Mouse (Mus musculus) midbrain, postnatal 0 days (tissue): Measurements from ENCODE around the gene Hoxa11. TPM values are rescaled to one million over a fixed set of nuclear protein-coding genes. Genes with fewer than 3 reads are reported as not detected.

Source experiments
- ATAC-seq: fragments of 200-750 bp; cut with Nextera tagmentation; 2 replicates; pipeline ENCODE4 v1.8.0; 2017; ENCODE audit warnings: moderate number of reproducible peaks, mild to moderate bottlenecking, moderate TSS enrichment, moderate library complexity; ENCODE audit not compliant: low FRiP score
- DNase-seq: peaks from one replicate; pipeline ENCODE4 v3.0.0-alpha.2; 2015; ENCODE audit warnings: low spot score
- H3K27ac ChIP-seq: fragments of 300-500 bp; sonication (generic); 2 replicates; pipeline ENCODE4 v1.5.1; 2014; ENCODE audit warnings: low read depth, mild to moderate bottlenecking, low read length, mixed read lengths
- H3K27me3 ChIP-seq: fragments of 300-500 bp; sonication (generic); 2 replicates; pipeline ENCODE4 v1.6.1; 2014; ENCODE audit warnings: low read length, control low read depth, mixed read lengths; ENCODE audit not compliant: insufficient read depth
- H3K36me3 ChIP-seq: fragments of 300-500 bp; sonication (generic); 2 replicates; pipeline ENCODE4 v1.6.1; 2014; ENCODE audit warnings: low read length, control low read depth, mixed read lengths; ENCODE audit not compliant: insufficient read depth
- H3K4me1 ChIP-seq: fragments of 300-500 bp; sonication (generic); 2 replicates; pipeline ENCODE4 v1.6.1; 2014; ENCODE audit warnings: mild to moderate bottlenecking, control low read depth, antibody characterized with exemption, low read length, mixed read lengths; ENCODE audit not compliant: insufficient read depth
- H3K4me2 ChIP-seq: fragments of 300-500 bp; sonication (generic); 2 replicates; pipeline ENCODE4 v1.6.1; 2014; ENCODE audit warnings: low read depth, mild to moderate bottlenecking, low read length, mixed read lengths; ENCODE audit not compliant: poor library complexity, severe bottlenecking
- H3K4me3 ChIP-seq: fragments of 300-500 bp; sonication (generic); 2 replicates; pipeline ENCODE4 v1.5.1; 2014; ENCODE audit warnings: low read depth, mild to moderate bottlenecking, low read length, moderate library complexity
- H3K9ac ChIP-seq: fragments of 300-500 bp; sonication (generic); replicated peaks from 2 replicates; pipeline ENCODE4 v1.6.1; 2014; ENCODE audit warnings: mild to moderate bottlenecking, low read length, moderate library complexity, mixed read lengths; ENCODE audit not compliant: poor library complexity, severe bottlenecking
- H3K9me3 ChIP-seq: fragments of 300-500 bp; sonication (generic); 2 replicates; pipeline ENCODE4 v1.6.1; 2016; ENCODE audit warnings: low read length, control low read depth
- CTCF ChIP-seq: IDR thresholded peaks from 2 replicates; pipeline ENCODE4 v1.5.1; 2016; ENCODE audit warnings: antibody characterized with exemption, mild to moderate bottlenecking
- WGBS: fragments of 180-500 bp; shearing (Covaris S2); extraction: QIAGEN DNeasy Blood & Tissue Kit; methylation state at CpG from one replicate; pipeline ENCODE4 v1.1.7; 2014; 5-methylcytosine and 5-hydroxymethylcytosine counted together
- polyA plus RNA-seq: library from polyadenylated mRNA; unstranded; fragments of >200 nt; fragmentation: Nextera tagmentation; extraction: Ambion mirVana; gene quantifications from 2 replicates; pipeline ENCODE4 v1.2.1, GENCODE M21; 2015
- total RNA-seq: library from RNA; depleted of rRNA; stranded (reverse); fragments of >200 nt; gene quantifications from 2 replicates; pipeline ENCODE4 v1.2.3, GENCODE M21; 2014

The Hoxa11 gene
- total and polyA plus RNA-seq, 2 experiments from 2014 or later, result not detected

DNA sequence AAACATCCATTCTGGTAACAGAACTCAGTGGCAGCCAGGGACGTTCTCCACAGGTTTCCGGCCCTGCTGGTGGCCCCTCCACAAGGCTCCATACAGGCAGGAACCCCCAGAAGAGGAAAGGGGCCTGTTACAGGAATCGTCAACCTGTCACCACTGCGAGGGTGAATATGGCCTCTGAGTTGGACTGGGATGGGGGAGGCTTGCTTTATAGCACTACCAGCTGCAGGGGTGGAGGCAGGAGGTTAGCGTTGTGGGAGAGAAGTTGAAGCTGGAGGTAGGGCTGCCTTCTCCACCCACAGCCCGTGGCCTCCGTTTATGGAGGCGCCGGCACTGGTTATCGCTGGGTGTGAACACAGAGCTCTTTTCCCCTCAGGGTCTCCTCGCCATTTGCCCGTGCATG, 35.5 kb upstream of the Hoxa11 start:
- Histone ChIP-seq H3K27ac (no peak overlapping the region), H3K9me3 (no peaks in the 10 kb centered on the region), H3K4me2 (no peak overlapping the region), H3K4me3 (no peak overlapping the region), H3K9ac (no peak overlapping the region), H3K4me1 (no peaks in the 10 kb centered on the region), H3K36me3 (no peaks in the 10 kb centered on the region), H3K27me3 (peaks cover 44% of the 10 kb centered on the region)
- no peak for TF ChIP-seq CTCF
- ATAC-seq (no peak), DNase-seq (no peak)
- WGBS, result 78% methylated on average over 12 of the region's 12 CpGs

DNA sequence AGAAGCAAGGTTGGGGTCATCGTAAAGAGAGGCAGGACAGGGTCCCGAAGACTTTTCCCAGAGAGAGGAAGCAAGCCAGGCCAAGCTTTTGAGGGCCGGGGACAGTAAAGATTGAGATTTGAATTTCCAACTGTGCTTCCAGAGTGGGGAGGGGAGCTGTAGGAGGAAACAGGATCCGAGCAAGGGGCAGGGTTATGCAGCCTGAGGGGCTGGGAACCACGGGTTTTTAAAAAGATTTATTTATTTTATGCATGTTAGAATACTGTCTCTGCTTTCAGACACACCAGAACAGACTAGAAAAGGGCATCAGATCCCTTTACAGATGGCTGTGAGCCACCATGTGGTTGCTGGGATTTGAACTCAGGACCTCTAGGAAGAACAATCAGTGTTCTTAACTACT, 31.3 kb upstream of the Hoxa11 start:
- TF ChIP-seq CTCF, result no peak
- Histone ChIP-seq H3K9ac (no peak overlapping the region), H3K4me2 (no peak overlapping the region), H3K36me3 (no peaks in the 10 kb centered on the region), H3K27me3 (peaks cover 65% of the 10 kb centered on the region), H3K4me1 (no peaks in the 10 kb centered on the region), H3K27ac (no peak overlapping the region), H3K9me3 (no peaks in the 10 kb centered on the region), H3K4me3 (no peak overlapping the region)
- 10% methylated on average over 5 of the region's 5 CpGs for WGBS
- no peak for DNase-seq
- ATAC-seq, result no peak

DNA sequence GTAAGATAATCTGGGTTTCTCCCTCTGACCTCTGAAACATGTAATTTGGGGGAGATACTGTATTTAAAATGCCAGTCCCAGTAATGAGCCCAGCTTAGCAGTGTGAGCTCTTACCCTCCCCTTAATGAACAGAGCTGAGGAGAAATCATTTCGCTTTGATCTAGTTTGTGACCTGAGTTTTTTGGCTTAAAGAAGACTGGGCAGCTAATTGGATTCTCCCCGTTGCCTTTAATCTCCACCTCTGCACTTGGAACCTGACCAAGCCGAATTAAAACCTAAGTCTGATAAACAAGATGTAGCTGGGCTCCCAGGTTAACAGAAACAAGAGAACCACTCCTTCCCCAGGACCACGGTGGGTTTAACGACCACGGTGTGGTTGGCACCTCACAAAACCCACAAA, 30.8 kb upstream of the Hoxa11 start:
- no peaks in the 10 kb centered on the region for H3K36me3 ChIP-seq
- no peak overlapping the region for H3K27ac ChIP-seq
- TF ChIP-seq CTCF, result no peak
- H3K27me3 ChIP-seq, result peaks cover 69% of the 10 kb centered on the region
- no peaks in the 10 kb centered on the region for H3K4me1 ChIP-seq
- H3K9ac ChIP-seq, result no peak overlapping the region
- no peak overlapping the region for H3K4me2 ChIP-seq
- DNase-seq (no peak), ATAC-seq (no peak)
- no peak overlapping the region for H3K4me3 ChIP-seq
- 1% methylated on average over 6 of the region's 6 CpGs for WGBS
- no peaks in the 10 kb centered on the region for H3K9me3 ChIP-seq

DNA sequence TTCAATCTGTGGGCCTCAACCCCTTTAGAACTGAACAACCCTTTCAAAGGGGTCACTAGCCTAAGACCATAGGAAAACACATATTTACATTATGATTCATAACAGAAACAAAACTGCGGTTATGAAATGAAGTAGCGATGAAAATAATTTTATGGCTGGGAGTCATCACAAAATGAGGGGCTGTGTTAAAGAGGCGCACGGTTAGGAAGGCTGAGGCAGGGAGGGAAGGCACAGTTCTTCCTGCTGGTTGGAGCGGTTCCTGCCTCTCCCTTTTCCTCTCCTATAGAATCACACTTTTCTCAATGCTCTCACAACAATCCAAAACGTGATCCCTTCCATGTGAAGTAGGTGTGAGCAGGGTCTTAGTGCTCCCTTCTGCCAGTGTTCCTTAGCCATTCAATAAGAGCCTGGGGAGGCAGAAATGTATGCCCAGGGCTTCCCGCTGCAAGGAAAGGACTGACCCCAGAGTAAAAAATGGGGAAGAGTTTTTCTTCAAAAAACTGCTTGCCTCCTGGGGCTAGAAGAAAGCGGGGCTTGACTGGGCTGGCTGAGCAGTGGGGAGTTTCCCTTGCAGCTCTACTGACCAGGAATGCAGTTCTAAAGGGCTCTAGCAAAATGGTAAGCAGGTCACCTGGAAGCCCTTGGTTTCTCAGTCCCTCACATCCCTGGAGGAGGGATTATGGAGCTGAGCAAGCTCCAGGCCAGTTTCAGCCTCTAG, 30.1 kb upstream of the Hoxa11 start:
- Histone ChIP-seq H3K36me3 (no peaks in the 10 kb centered on the region), H3K4me3 (no peak overlapping the region), H3K27ac (no peak overlapping the region), H3K4me1 (no peaks in the 10 kb centered on the region; the same call in 1 of the 2 replicates), H3K9me3 (no peaks in the 10 kb centered on the region), H3K9ac (no peak overlapping the region), H3K4me2 (no peak overlapping the region), H3K27me3 (peaks cover 71% of the 10 kb centered on the region)
- no peak for TF ChIP-seq CTCF
- ATAC-seq (no peak), DNase-seq (no peak)
- WGBS, result 6% methylated on average over 8 of the region's 8 CpGs

DNA sequence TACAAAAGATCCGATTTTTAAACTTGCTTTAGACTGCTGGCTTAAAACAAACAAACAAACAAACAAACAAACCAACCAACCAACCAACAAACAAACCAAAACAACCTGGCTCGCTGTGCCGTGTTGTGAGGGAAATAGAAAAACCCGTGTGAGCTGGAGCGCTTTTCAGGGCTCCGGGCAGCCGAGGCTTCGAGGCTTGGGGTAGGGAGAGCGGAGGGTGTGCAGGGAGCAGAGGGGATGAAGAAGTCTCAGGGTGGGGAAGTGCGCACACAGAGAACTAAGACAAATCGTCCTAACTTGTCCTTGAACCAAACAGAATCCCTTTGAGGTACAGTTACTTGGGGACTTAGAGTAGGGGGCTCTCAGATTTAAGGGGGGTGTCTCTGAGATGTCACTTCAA, 29.0 kb upstream of the Hoxa11 start:
- TF ChIP-seq CTCF, result no peak
- Histone ChIP-seq H3K27me3 (peaks cover 81% of the 10 kb centered on the region), H3K36me3 (no peaks in the 10 kb centered on the region), H3K9me3 (no peaks in the 10 kb centered on the region), H3K9ac (no peak overlapping the region), H3K27ac (no peak overlapping the region), H3K4me1 (no peaks in the 10 kb centered on the region; the same call in 1 of the 2 replicates), H3K4me2 (no peak overlapping the region), H3K4me3 (no peak overlapping the region)
- DNase-seq (no peak), ATAC-seq (no peak)
- WGBS, result 1% methylated on average over 11 of the region's 11 CpGs

DNA sequence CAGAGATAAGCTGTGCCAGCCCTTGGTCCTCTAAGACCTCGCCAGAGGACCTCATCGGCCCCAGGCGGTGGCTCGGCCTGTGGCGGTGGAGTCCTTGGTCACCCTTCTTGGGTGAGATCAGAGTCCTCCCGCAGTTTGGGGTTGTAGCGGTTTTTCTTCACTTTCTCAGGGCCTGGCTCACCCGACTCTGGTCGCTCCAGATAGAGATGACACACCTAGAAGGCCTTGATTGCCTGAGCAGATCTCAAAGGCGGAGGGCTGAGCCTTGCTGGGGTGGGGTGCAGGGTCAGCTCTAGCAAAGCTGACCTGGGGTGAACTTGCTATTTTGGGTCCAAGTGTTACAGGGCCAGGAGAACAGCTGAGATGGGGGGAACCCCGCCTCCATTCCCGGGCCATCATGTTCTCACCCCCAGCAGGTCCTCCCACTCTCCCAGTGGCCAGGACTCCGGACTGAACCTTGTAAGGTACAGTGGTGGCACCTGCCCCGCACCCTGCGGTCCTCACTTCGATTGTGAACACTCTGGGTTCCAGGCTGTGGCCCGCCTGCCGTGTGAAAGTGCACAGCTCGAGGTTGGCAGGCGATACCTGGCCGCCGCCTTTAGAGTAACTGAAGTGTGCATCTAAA, 28.2 kb upstream of the Hoxa11 start:
- no peaks in the 10 kb centered on the region; the same call in 1 of the 2 replicates for H3K4me1 ChIP-seq
- DNase-seq, result no peak
- H3K9me3 ChIP-seq, result no peaks in the 10 kb centered on the region
- no peak for ATAC-seq
- under 1% methylated on average over 22 of the region's 22 CpGs for WGBS
- no peak overlapping the region for H3K4me2 ChIP-seq
- H3K9ac ChIP-seq, result no peak overlapping the region
- peaks cover 87% of the 10 kb centered on the region for H3K27me3 ChIP-seq
- H3K36me3 ChIP-seq, result no peaks in the 10 kb centered on the region
- no peak overlapping the region for H3K4me3 ChIP-seq
- no peak for TF ChIP-seq CTCF
- H3K27ac ChIP-seq, result no peak overlapping the region
